In the genomic region with DNA sequence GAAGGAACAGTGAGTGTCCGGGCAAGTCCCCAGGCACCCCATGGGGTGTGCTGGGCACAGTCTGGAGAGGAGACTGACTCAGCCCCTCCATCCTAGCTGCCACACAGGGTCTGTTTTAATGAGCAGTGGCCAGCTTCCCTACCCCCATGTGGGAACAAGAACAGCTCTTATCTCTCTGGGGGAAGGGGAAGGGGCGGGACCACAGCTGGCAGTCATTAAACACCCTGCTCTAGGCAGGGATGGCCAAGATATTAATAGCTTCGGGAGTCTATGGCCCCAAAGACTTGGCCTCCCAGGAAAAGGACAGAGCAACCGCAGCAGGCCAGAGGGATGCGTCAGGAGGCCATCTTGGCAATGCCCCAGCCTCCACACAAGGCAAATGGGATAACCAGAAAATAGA, we compare ENCODE assay signal across 12 mouse cellular contexts. TPM values are rescaled to one million over a fixed set of nuclear protein-coding genes. Genes with fewer than 3 reads are reported as not detected.
DNase-seq lines count a peak whose midpoint lies in the region; ATAC-seq and TF ChIP-seq lines count a peak whose summit lies in the region.
"Had no signal": no experiment of that assay in that cellular context is flagged by ENCODE, and none has a peak within 500 bp of the region (broad histone marks: within the 10 kb centered on the region; RNA-seq: fewer than 3 reads in every experiment).

No protein-coding gene starts in this region.

- H3K27me3 ChIP-seq in liver, embryonic 12.5 days (replicated peaks) = peaks cover 39% of the 10 kb centered on the region
- no peaks in the 10 kb centered on the region for H3K27me3 ChIP-seq in myocyte (ENCODE audit: control insufficient read depth, insufficient read depth, insufficient read length)
- H3K27me3 ChIP-seq in forebrain, embryonic 11.5 days (ENCODE audit: control insufficient read depth, insufficient read depth, low read length) = peaks cover 2% of the 10 kb centered on the region
- H3K27me3 ChIP-seq in midbrain, embryonic 16.5 days (ENCODE audit: control insufficient read depth, insufficient read depth, low read depth, low read length) = peaks cover 3% of the 10 kb centered on the region

- WGBS in liver, embryonic 12.5 days (ENCODE audit: insufficient replicate concordance) = 17% methylated on average over 5 of the region's 5 CpGs
- WGBS in forebrain, embryonic 11.5 days = 81% methylated on average over 5 of the region's 5 CpGs
- WGBS in midbrain, embryonic 16.5 days = 77% methylated on average over 5 of the region's 5 CpGs

- H3K4me3 ChIP-seq in liver, embryonic 12.5 days = no peak overlapping the region
- no peak overlapping the region for H3K4me3 ChIP-seq in myocyte
- H3K4me3 ChIP-seq in forebrain, embryonic 11.5 days (ENCODE audit: low read depth, low read length) = no peak overlapping the region
- no peak overlapping the region for H3K4me3 ChIP-seq in midbrain, embryonic 16.5 days (ENCODE audit: low read depth, low read length)
- H3K4me3 ChIP-seq: embryonic facial prominence, embryonic 15.5 days; midbrain, embryonic 12.5 days had no signal

- no peaks in the 10 kb centered on the region for H3K79me2 ChIP-seq in myocyte (ENCODE audit: control insufficient read depth, insufficient read depth)

- H3K9ac ChIP-seq in liver, embryonic 12.5 days = no peak overlapping the region
- no peak overlapping the region for H3K9ac ChIP-seq in forebrain, embryonic 11.5 days (ENCODE audit: low read length)
- H3K9ac ChIP-seq in midbrain, embryonic 16.5 days (ENCODE audit: low read depth, low read length) = no peak overlapping the region
- H3K9ac ChIP-seq: embryonic facial prominence, embryonic 15.5 days; midbrain, embryonic 12.5 days had no signal

- no peaks in the 10 kb centered on the region for H3K9me3 ChIP-seq in liver, embryonic 12.5 days (replicated peaks)
- H3K9me3 ChIP-seq in forebrain, embryonic 11.5 days (ENCODE audit: control insufficient read depth, low read length) = no peaks in the 10 kb centered on the region
- H3K9me3 ChIP-seq in midbrain, embryonic 16.5 days (replicated peaks; ENCODE audit: control insufficient read depth, low read length, poor library complexity, severe bottlenecking) = no peaks in the 10 kb centered on the region
- H3K9me3 ChIP-seq: embryonic facial prominence, embryonic 15.5 days; midbrain, embryonic 12.5 days had no signal

- H3K4me1 ChIP-seq in liver, embryonic 12.5 days = peaks cover 45% of the 10 kb centered on the region
- no peaks in the 10 kb centered on the region for H3K4me1 ChIP-seq in forebrain, embryonic 11.5 days (replicated peaks; ENCODE audit: control insufficient read depth, insufficient read depth, low read length)
- H3K4me1 ChIP-seq in midbrain, embryonic 16.5 days (ENCODE audit: control insufficient read depth, insufficient read depth, low read length) = peaks cover 6% of the 10 kb centered on the region

- no peak overlapping the region for H3K27ac ChIP-seq in liver, embryonic 12.5 days
- H3K27ac ChIP-seq in forebrain, embryonic 11.5 days (ENCODE audit: low read depth, low read length) = no peak overlapping the region
- no peak overlapping the region for H3K27ac ChIP-seq in midbrain, embryonic 16.5 days (ENCODE audit: low read length)
- H3K27ac ChIP-seq: embryonic facial prominence, embryonic 15.5 days; midbrain, embryonic 12.5 days had no signal

- no peaks in the 10 kb centered on the region for H3K36me3 ChIP-seq in liver, embryonic 12.5 days
- no peaks in the 10 kb centered on the region for H3K36me3 ChIP-seq in myocyte (ENCODE audit: control insufficient read depth, insufficient read depth)
- H3K36me3 ChIP-seq in forebrain, embryonic 11.5 days (ENCODE audit: control insufficient read depth, insufficient read depth, low read length) = no peaks in the 10 kb centered on the region
- no peaks in the 10 kb centered on the region for H3K36me3 ChIP-seq in midbrain, embryonic 16.5 days (ENCODE audit: control insufficient read depth, insufficient read depth, low read length)
- H3K36me3 ChIP-seq: embryonic facial prominence, embryonic 15.5 days; midbrain, embryonic 12.5 days had no signal

- no peak for TF ChIP-seq POLR2A in myocyte (IDR thresholded peaks at IDR 0.05; ENCODE audit: insufficient read length, low read depth)

- H3ac ChIP-seq in myocyte (ENCODE audit: control insufficient read depth, insufficient read length) = no peak overlapping the region

- peak; percentile 44 for DNase-seq in liver
- DNase-seq in gastrocnemius, adult 8-10 months (ENCODE audit: low spot score in 2 of 2) = peak; percentile 31 to 43
- peak; percentile 34 for DNase-seq in heart, postnatal 25 days (ENCODE audit: low spot score)
- no peak for DNase-seq in forebrain, embryonic 11.5 days (ENCODE audit: low spot score)
- no peak for DNase-seq in thymus, postnatal 0 days (ENCODE audit: low spot score)
- DNase-seq: retina, postnatal 1 day had no signal

- H3K4me2 ChIP-seq in liver, embryonic 12.5 days = no peak overlapping the region
- peak overlapping the region; percentile 70 for H3K4me2 ChIP-seq in myocyte (ENCODE audit: low read depth)
- H3K4me2 ChIP-seq in forebrain, embryonic 11.5 days (ENCODE audit: low read depth, low read length, severe bottlenecking) = no peak overlapping the region
- H3K4me2 ChIP-seq in midbrain, embryonic 16.5 days (ENCODE audit: low read length) = no peak overlapping the region
- H3K4me2 ChIP-seq: embryonic facial prominence, embryonic 15.5 days; midbrain, embryonic 12.5 days had no signal

- no peak for ATAC-seq in liver, embryonic 12.5 days
- ATAC-seq in forebrain, embryonic 11.5 days (replicated peaks; ENCODE audit: low FRiP score) = no peak
- ATAC-seq in midbrain, embryonic 16.5 days = no peak

- intact Hi-C loops in heart, postnatal 25 days (cut with DNase I) = loop anchor here (5.0 kb wide), 1 partner anchor 425 kb away; no protein-coding TSS in a partner anchor

TF ChIP-seq in myocyte, 11 proteins besides CTCF, POLR2A, EP300 and RAD21 (continues in another document):
- TF ChIP-seq MYOD1 (IDR thresholded peaks at IDR 0.05; ENCODE audit: control insufficient read depth in 1 of 3, insufficient read length in 2 of 3, low read depth in 2 of 3) (peak in 2 of 3 experiments; percentile 55 to 81), REST (IDR thresholded peaks at IDR 0.05; ENCODE audit: insufficient read depth, insufficient read length) (no peak), SRF (IDR thresholded peaks at IDR 0.05; ENCODE audit: control insufficient read depth, insufficient read length, low read depth) (no peak), E2F4 (IDR thresholded peaks at IDR 0.05; ENCODE audit: insufficient read depth) (no peak), TCF3 (IDR thresholded peaks at IDR 0.05; ENCODE audit: insufficient read length, low read depth) (no peak), MYOG (IDR thresholded peaks at IDR 0.05; ENCODE audit: control insufficient read depth in 1 of 3, insufficient read depth in 1 of 3, insufficient read length in 2 of 3, low read depth in 2 of 3) (peak in 2 of 3 experiments; percentile 8 to 60), POLR2AphosphoS2 (IDR thresholded peaks at IDR 0.05; ENCODE audit: insufficient read length, low read depth) (no peak)

RNA-seq across cellular contexts. Expression of a gene that starts 29.8 kb away (rescaled TPM):
- polyA plus RNA-seq in liver, embryonic 12.5 days (2016; fragmentation: Nextera tagmentation; extraction: Ambion mirVana) = 0.14 and 0.23 TPM in 2 replicates
- 1 to 10 TPM in 3 of 4 experiments, under 1 TPM in 1; 0.96 to 2.0 (median 1.2) TPM for total RNA-seq in gastrocnemius, adult 8-10 months (2022)
- total RNA-seq in heart, postnatal 25 days (2021) = 1 to 10 TPM; 1.4 to 2.1 TPM
- 0.29 TPM for polyA plus RNA-seq in myocyte (2012; fragmentation: generic; extraction: Trizol)
- polyA plus RNA-seq in forebrain, embryonic 11.5 days (2014; fragmentation: Nextera tagmentation; extraction: Ambion mirVana) = 0.59 and 0.76 TPM in 2 replicates
- polyA plus RNA-seq in midbrain, embryonic 16.5 days (2015; fragmentation: Nextera tagmentation; extraction: Ambion mirVana) = 0.15 and 0.53 TPM in 2 replicates
- polyA plus RNA-seq in thymus, postnatal 0 days (2015; fragmentation: Nextera tagmentation; extraction: Ambion mirVana) = 1.3 and 1.4 TPM in 2 replicates

RNA-seq across cellular contexts. Expression of a gene that starts 30.4 kb away (rescaled TPM):
- 0.23 and 0.29 TPM in 2 replicates for polyA plus RNA-seq in liver, embryonic 12.5 days (2016; fragmentation: Nextera tagmentation; extraction: Ambion mirVana)
- not detected for total RNA-seq in gastrocnemius, adult 8-10 months (2022)
- not detected for total RNA-seq in heart, postnatal 25 days (2021)
- not detected for polyA plus RNA-seq in myocyte (2012; fragmentation: generic; extraction: Trizol)
- not detected in 2 replicates for polyA plus RNA-seq in forebrain, embryonic 11.5 days (2014; fragmentation: Nextera tagmentation; extraction: Ambion mirVana)
- not detected in 2 replicates for polyA plus RNA-seq in midbrain, embryonic 16.5 days (2015; fragmentation: Nextera tagmentation; extraction: Ambion mirVana)
- 1.2 and 1.3 TPM in 2 replicates for polyA plus RNA-seq in thymus, postnatal 0 days (2015; fragmentation: Nextera tagmentation; extraction: Ambion mirVana)
- polyA plus RNA-seq: hindbrain, embryonic 11.5 days; midbrain, embryonic 12.5 days had no signal

RNA-seq across cellular contexts. Expression of a gene that starts 33.0 kb away (rescaled TPM):
- polyA plus RNA-seq in liver, embryonic 12.5 days (2016; fragmentation: Nextera tagmentation; extraction: Ambion mirVana) = 4.4 and 5.1 TPM in 2 replicates
- total RNA-seq in gastrocnemius, adult 8-10 months (2022) = 1 to 10 TPM; 4.5 to 5.0 (median 4.6) TPM
- 1 to 10 TPM; 4.6 to 6.8 TPM for total RNA-seq in heart, postnatal 25 days (2021)
- 6.2 TPM for polyA plus RNA-seq in myocyte (2012; fragmentation: generic; extraction: Trizol)
- 17.5 and 19.6 TPM in 2 replicates for polyA plus RNA-seq in forebrain, embryonic 11.5 days (2014; fragmentation: Nextera tagmentation; extraction: Ambion mirVana)
- 32.0 and 34.5 TPM in 2 replicates for polyA plus RNA-seq in midbrain, embryonic 16.5 days (2015; fragmentation: Nextera tagmentation; extraction: Ambion mirVana)
- polyA plus RNA-seq in thymus, postnatal 0 days (2015; fragmentation: Nextera tagmentation; extraction: Ambion mirVana) = 18.8 and 21.5 TPM in 2 replicates

RNA-seq across cellular contexts. Expression of a gene that starts 37.8 kb away (rescaled TPM):
- 77.5 and 89.3 TPM in 2 replicates for polyA plus RNA-seq in liver, embryonic 12.5 days (2016; fragmentation: Nextera tagmentation; extraction: Ambion mirVana)
- total RNA-seq in gastrocnemius, adult 8-10 months (2022) = 100 to 1,000 TPM; 111 to 123 (median 121) TPM
- 100 to 1,000 TPM; 138 to 145 TPM for total RNA-seq in heart, postnatal 25 days (2021)
- polyA plus RNA-seq in myocyte (2012; fragmentation: generic; extraction: Trizol) = 81.5 TPM
- 90.3 and 94.3 TPM in 2 replicates for polyA plus RNA-seq in forebrain, embryonic 11.5 days (2014; fragmentation: Nextera tagmentation; extraction: Ambion mirVana)
- polyA plus RNA-seq in midbrain, embryonic 16.5 days (2015; fragmentation: Nextera tagmentation; extraction: Ambion mirVana) = 143 and 157 TPM in 2 replicates
- 127 and 128 TPM in 2 replicates for polyA plus RNA-seq in thymus, postnatal 0 days (2015; fragmentation: Nextera tagmentation; extraction: Ambion mirVana)

RNA-seq across cellular contexts. Expression of a gene that starts 46.7 kb away (rescaled TPM):
- 34.0 and 38.9 TPM in 2 replicates for polyA plus RNA-seq in liver, embryonic 12.5 days (2016; fragmentation: Nextera tagmentation; extraction: Ambion mirVana)
- total RNA-seq in gastrocnemius, adult 8-10 months (2022) = 10 to 100 TPM; 27.7 to 38.7 (median 34.6) TPM
- total RNA-seq in heart, postnatal 25 days (2021) = 10 to 100 TPM; 29.1 to 38.1 TPM
- 9.0 TPM for polyA plus RNA-seq in myocyte (2012; fragmentation: generic; extraction: Trizol)
- polyA plus RNA-seq in forebrain, embryonic 11.5 days (2014; fragmentation: Nextera tagmentation; extraction: Ambion mirVana) = 61.6 and 67.5 TPM in 2 replicates
- 45.3 and 63.1 TPM in 2 replicates for polyA plus RNA-seq in midbrain, embryonic 16.5 days (2015; fragmentation: Nextera tagmentation; extraction: Ambion mirVana)
- 71.0 and 83.5 TPM in 2 replicates for polyA plus RNA-seq in thymus, postnatal 0 days (2015; fragmentation: Nextera tagmentation; extraction: Ambion mirVana)

Comparison
In these comparisons a context has a peak if more than half of its experiments do, and no peak if none do; other contexts are left out.
1. DNase-seq: peak in liver (single experiment), gastrocnemius, adult 8-10 months (2 of 2) and heart, postnatal 25 days (single experiment); none in forebrain, embryonic 11.5 days (single experiment) and thymus, postnatal 0 days (single experiment).